Mouse (Mus musculus): ENCODE results near the gene Strap. TPM values are rescaled to one million over a fixed set of nuclear protein-coding genes. Genes with fewer than 3 reads are reported as not detected.

Strap gene
- polyA plus RNA-seq, 1 experiment from 2014 or later: 233 TPM

DNA sequence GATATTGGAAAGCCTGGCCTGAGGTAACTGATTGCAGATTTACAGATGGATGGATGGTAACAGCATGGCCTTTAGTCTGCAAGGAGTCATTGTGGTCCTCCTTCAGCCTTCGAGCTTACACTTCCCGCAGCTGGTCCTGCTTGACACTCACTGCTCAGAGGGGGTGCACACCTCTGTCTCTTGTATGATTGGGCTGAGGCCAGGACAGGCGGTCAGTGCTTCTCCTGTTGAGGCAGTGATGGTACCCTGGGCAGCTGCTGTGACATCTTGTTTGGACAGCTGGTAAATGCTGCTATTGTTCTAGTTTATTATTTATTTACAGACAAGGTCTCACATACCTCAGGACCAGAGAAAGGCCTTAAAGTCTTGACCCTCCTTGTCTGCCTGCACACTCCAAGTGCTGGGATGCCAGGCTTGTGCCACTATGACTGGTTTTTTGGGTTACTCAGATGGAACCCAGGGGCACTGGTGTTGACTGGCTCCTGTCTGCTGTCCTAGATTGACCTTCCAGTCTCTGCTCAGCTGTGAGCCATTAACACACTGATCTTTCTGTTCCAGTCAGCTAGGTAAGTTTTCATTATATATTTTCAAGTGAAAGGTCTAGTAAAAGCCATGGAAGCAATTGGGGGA, 36.9 kb downstream of the Strap start:
- no peak for DNase-seq (ENCODE audit: low spot score)
- no peaks in the 10 kb centered on the region for H3K27me3 ChIP-seq (ENCODE audit: low read depth, poor library complexity, severe bottlenecking)
- WGBS: 82% methylated on average over 3 of the region's 3 CpGs
- H3K27ac ChIP-seq (replicated peaks): no peak overlapping the region
- no peaks in the 10 kb centered on the region for H3K9me3 ChIP-seq (replicated peaks)
- H3K4me1 ChIP-seq: no peaks in the 10 kb centered on the region
- no peaks in the 10 kb centered on the region for H3K36me3 ChIP-seq
- no peak overlapping the region for H3K4me3 ChIP-seq

DNA sequence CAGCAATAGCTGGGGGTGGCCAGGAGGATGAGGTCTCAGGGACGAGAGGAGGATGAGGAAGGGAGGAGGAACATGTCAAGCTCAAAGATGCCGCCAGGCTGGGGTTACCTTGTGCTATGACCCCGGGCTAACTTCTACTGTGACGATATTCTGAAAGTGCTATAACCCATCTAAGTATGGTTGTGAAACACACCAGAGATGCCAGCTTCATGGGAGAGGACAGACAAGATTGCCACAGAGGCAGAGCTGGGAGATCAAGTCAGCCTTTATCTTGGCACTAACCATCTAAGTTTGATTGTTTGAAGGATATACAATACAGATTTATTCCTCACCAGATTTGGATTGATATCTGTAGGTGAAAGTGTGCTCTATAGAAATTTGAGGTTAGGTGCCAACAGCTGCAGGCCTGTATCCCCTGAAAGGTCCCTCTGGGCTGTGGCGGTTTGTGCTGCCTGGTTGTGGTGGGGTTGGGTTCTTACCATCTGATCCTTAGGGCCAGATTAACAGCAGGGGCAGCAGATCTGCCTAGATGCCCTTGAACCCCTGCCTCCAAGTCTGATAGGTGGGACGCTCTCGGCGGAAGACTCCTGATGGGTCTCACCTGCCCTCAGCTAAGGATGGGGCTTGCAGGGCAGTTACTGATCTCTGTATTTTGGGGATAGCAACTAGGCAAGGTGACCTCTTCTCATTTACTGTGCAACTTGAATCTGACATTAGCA, 38.2 kb downstream of the Strap start:
- Histone ChIP-seq H3K4me3 (no peak overlapping the region), H3K4me1 (no peaks in the 10 kb centered on the region), H3K36me3 (no peaks in the 10 kb centered on the region), H3K9me3 (replicated peaks) (no peaks in the 10 kb centered on the region), H3K27me3 (ENCODE audit: low read depth, poor library complexity, severe bottlenecking) (no peaks in the 10 kb centered on the region), H3K27ac (replicated peaks) (no peak overlapping the region)
- WGBS: 96% methylated on average over 8 of the region's 8 CpGs
- DNase-seq (ENCODE audit: low spot score): no peak

DNA sequence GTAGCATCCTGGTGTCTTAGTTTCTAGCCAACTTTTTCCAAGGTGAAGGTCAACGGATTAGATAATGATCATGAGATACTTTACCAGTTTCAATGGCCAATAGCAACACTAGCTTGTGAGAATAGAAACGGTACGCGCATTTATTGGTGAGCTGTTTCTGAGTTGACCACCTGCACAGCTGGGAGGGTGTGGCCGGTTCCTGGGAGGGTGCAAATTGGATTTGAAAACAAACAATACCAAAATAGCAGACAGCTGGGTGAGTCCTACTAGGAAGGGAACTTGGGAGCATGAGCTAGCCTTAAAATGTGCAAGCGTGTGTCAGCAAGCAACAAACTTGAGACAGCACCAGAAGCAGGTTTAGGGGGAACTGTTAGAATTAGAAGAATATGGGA, 38.8 kb downstream of the Strap start:
- no peaks in the 10 kb centered on the region for H3K36me3 ChIP-seq
- no peaks in the 10 kb centered on the region for H3K9me3 ChIP-seq (replicated peaks)
- no peaks in the 10 kb centered on the region for H3K4me1 ChIP-seq
- DNase-seq (ENCODE audit: low spot score): no peak
- 90% methylated on average over 6 of the region's 6 CpGs for WGBS
- H3K27ac ChIP-seq (replicated peaks): no peak overlapping the region
- H3K27me3 ChIP-seq (ENCODE audit: low read depth, poor library complexity, severe bottlenecking): no peaks in the 10 kb centered on the region
- H3K4me3 ChIP-seq: no peak overlapping the region

DNA sequence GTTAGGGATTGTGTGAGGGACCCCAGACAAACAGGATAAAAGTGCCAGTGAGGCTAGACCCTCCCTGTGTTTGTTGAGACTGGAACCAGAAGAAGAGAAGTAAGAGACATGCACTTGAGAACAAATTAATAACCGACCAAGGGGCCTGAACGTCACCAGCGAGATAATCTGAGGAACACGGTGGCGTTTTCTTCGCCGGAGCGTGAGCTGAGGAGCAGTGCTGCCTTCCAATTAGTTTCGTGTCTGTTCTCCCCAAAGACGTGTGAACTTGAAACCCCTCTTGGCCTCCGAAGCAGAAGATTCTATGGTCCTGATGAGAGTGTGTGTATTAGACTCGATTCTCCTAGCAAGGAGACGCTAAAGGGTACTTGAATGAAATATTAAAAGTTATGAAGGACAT, 39.3 kb downstream of the Strap start:
- 92% methylated on average over 13 of the region's 13 CpGs for WGBS
- H3K4me1 ChIP-seq: no peaks in the 10 kb centered on the region
- no peak overlapping the region for H3K4me3 ChIP-seq
- no peak overlapping the region for H3K27ac ChIP-seq (replicated peaks)
- no peak for DNase-seq (ENCODE audit: low spot score)
- H3K36me3 ChIP-seq: no peaks in the 10 kb centered on the region
- H3K9me3 ChIP-seq (replicated peaks): no peaks in the 10 kb centered on the region
- no peaks in the 10 kb centered on the region for H3K27me3 ChIP-seq (ENCODE audit: low read depth, poor library complexity, severe bottlenecking)

DNA sequence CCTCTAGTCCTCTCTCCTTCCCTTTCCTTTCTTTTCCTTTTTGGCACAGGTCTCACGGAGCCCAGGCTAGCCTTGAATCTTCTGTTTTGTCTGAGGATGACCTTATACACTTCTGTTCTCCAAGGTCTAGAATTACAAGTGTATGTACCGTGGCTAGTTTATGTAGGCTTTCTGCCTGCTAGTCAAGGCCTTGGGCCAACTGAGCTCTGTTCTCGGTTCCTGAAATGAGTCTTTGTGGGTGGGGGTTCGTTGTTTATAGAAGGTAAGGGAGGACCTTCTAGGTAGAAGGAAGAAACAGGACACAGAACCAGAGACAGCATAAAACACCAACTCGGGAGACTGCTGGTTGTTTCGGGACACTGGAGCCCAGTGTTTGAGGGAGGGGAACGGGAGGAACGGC, 40.3 kb downstream of the Strap start:
- no peak for DNase-seq (ENCODE audit: low spot score)
- Histone ChIP-seq H3K36me3 (peaks cover 3% of the 10 kb centered on the region; the same call in 1 of the 2 replicates), H3K4me1 (no peaks in the 10 kb centered on the region), H3K9me3 (replicated peaks) (no peaks in the 10 kb centered on the region), H3K27me3 (ENCODE audit: low read depth, poor library complexity, severe bottlenecking) (no peaks in the 10 kb centered on the region), H3K27ac (replicated peaks) (no peak overlapping the region), H3K4me3 (no peak overlapping the region)
- WGBS: 95% methylated on average over 8 of the region's 8 CpGs

DNA sequence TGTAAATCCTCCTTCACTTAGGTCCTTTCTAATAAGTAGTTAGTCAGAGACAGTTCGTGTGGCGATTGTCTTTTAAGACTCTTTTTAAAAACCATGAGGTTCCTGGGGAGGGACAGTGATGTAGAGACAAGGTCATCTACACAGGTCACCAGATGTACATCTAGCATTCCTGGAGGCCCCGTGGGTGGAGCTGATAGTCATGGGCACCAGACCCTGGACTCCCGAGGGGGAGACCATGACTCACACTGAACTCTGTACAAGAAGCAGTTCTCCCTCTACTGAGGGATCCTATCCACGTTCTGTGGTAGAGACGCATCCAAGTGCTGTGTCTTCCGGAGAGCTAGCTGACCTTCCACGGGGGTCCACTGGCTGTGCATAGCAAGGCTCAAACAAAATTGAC, 42.1 kb downstream of the Strap start:
- DNase-seq (ENCODE audit: low spot score): no peak
- no peak overlapping the region for H3K4me3 ChIP-seq
- no peaks in the 10 kb centered on the region for H3K27me3 ChIP-seq (ENCODE audit: low read depth, poor library complexity, severe bottlenecking)
- H3K27ac ChIP-seq (replicated peaks): no peak overlapping the region
- H3K36me3 ChIP-seq: peaks cover 5% of the 10 kb centered on the region; the same call in 1 of the 2 replicates
- WGBS: 88% methylated on average over 8 of the region's 8 CpGs
- no peaks in the 10 kb centered on the region for H3K9me3 ChIP-seq (replicated peaks)
- H3K4me1 ChIP-seq: no peaks in the 10 kb centered on the region

DNA sequence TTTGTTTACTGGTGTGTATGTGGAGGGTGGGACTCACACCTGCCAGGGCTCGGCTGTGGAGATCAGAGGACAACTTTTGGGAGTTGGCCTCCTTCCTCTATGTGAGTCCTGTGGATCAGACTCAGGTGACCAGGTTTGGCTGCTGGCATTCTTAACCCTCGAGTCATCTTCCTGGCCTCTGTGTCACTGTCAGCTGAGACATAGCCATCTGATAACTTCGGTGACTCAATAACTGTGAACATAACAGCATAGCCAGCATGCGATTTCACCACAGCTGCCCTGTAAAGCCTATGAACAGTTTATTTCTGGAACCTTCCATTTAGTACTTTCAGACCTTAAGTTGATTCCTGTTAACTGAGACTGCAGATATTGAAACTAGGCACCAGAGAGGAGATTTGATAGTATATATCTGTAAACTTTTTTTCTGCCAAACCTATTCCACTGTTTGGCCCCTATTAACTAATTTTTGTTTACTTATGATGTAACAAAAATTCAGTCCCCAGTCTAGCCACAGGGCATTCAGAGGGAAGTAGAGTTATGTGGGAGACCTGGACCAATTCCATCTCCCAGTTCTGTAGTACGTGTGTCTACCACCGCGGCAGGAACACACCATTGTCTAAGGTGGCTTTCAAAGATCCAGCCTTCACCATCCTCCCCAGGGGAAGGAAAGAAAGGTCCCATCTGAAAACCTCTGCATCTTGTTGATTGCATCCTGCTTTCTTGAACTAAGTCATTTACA, 49.2 kb downstream of the Strap start:
- Histone ChIP-seq H3K27me3 (ENCODE audit: low read depth, poor library complexity, severe bottlenecking) (no peaks in the 10 kb centered on the region), H3K4me3 (no peak overlapping the region), H3K36me3 (peaks cover 10% of the 10 kb centered on the region; the same call in 1 of the 2 replicates), H3K4me1 (no peaks in the 10 kb centered on the region), H3K27ac (replicated peaks) (no peak overlapping the region), H3K9me3 (replicated peaks) (no peaks in the 10 kb centered on the region)
- 92% methylated on average over 7 of the region's 7 CpGs for WGBS
- DNase-seq (ENCODE audit: low spot score): no peak

DNA sequence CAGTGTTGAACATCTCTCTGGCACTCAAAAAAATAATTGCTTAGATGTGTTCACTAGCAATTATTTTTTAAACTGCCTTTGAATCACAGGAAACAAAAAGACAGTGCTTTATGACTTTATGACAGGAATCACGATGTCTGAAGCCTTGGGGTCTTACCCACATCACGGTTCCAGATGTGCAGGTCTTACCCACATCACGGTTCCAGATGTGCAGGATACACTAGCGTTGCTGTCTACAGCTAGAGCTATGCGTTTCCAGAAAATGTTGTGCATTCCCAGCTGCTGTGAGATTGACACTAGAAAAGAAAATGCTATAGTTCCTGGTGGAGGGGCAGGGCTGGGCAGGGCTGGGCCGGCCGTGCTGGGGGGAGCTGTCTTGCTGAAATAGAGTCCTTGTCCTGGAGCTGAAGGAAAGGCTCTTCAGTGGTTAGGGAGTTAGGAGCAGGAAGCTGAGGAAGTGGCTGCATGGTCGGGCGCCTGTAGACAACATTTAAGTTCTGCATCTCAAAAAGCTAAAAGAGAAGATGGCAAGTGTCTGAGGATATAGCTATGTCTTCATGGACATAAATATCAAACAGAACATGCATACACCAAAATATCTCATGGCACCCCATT, 54.2 kb downstream of the Strap start:
- H3K4me3 ChIP-seq: no peak overlapping the region
- H3K4me1 ChIP-seq: no peaks in the 10 kb centered on the region
- DNase-seq (ENCODE audit: low spot score): no peak
- H3K27ac ChIP-seq (replicated peaks): no peak overlapping the region
- H3K9me3 ChIP-seq (replicated peaks): no peaks in the 10 kb centered on the region
- WGBS: 88% methylated on average over 9 of the region's 9 CpGs
- no peaks in the 10 kb centered on the region for H3K27me3 ChIP-seq (ENCODE audit: low read depth, poor library complexity, severe bottlenecking)
- 0 out of 2 replicates have a peak, but pooled peaks cover 4% of the 10 kb centered on the region for H3K36me3 ChIP-seq

DNA sequence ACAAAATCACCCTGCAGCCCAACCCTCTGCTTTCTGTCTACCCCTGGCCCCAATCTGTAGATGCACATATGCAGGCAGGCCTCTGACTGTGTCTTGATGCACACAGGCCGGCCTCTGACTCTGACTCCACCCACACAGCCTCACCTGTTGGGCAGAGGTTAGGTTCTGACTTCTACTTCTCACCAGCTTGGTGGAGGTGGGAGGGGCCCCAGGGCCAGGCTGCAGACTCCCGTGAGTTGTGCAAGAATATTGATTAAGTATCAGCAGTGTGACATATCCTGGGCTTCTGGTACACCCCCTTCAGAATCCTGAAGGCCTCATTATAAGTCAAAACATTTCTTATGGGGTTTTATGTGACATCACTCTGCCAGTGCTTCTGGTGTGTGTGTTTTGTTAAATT, 54.8 kb downstream of the Strap start:
- 69% methylated on average over 2 of the region's 2 CpGs for WGBS
- Histone ChIP-seq H3K27ac (replicated peaks) (no peak overlapping the region), H3K36me3 (0 out of 2 replicates have a peak, but pooled peaks cover 4% of the 10 kb centered on the region), H3K4me3 (no peak overlapping the region), H3K9me3 (replicated peaks) (no peaks in the 10 kb centered on the region), H3K4me1 (no peaks in the 10 kb centered on the region), H3K27me3 (ENCODE audit: low read depth, poor library complexity, severe bottlenecking) (no peaks in the 10 kb centered on the region)
- no peak for DNase-seq (ENCODE audit: low spot score)

DNA sequence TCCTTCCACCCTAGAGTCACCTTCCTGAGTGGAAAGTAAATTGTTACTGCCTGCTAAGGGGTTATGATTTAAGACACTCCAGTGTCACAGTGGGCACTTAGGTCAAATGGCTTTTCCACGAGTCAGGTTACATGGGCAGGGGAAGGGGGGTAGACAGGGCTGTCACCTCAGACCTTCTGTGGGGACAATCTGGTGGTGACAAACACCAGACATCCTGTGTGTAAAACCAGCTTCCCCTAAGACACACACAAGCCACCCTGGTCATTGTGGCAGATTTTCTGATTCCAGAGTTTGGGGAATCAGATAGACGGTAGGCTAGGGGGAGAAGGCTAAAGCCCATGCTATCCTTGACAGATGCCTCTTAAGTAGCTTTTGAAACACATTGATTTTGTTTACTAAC, 60.6 kb downstream of the Strap start:
- no peak overlapping the region for H3K4me3 ChIP-seq
- H3K9me3 ChIP-seq (replicated peaks): peaks cover 15% of the 10 kb centered on the region
- H3K27me3 ChIP-seq (ENCODE audit: low read depth, poor library complexity, severe bottlenecking): no peaks in the 10 kb centered on the region
- H3K4me1 ChIP-seq: no peaks in the 10 kb centered on the region
- H3K27ac ChIP-seq (replicated peaks): no peak overlapping the region
- DNase-seq (ENCODE audit: low spot score): no peak
- 87% methylated on average over 2 of the region's 2 CpGs for WGBS
- H3K36me3 ChIP-seq: peaks cover 29% of the 10 kb centered on the region

DNA sequence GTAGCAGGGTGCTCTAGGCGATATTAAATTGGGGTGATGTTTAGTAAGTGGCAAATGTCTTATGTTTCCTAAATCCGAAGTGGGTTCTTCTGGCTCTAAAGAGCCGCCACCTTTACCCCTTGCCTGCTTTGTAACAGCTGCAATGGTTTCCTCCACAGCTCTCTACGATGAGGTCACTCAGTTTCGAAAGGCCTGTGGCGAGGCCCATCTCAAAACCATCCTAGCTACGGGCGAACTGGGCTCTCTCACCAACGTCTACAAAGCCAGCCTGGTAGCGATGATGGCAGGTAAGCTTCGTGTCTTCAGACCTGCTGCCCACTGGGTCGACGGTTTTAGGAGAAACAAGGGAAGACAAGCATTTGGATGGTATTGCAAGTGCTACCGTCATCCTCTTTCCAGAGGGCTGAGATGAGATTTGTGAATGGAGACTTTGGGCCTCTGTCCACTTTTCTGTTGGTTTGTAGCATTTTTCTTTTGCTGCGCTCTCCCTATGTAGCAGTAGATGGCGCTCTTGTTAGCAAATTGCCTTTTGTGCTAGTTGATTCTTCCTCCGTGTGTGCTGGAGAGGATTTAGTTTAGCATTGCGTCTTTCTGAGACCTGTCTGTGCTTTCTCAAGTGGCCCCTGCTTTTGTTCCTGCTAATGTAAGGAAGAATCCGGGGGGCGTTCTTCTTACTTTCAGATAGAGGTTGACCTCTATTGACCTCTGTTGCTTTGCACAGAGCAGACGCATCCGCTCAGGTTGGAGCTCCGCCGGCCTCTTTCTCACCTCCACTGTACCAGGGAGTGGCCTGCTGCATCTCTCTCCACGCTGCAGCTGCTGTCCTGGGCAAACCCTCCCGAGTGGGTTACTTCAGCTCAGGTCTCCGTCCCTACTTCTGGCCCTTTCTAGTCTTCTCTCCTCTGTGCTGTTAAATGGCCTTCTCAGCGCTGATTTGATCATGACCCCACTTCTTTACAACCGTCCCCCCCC, 62.0 kb downstream of the Strap start:
- WGBS: 74% methylated on average over 29 of the region's 29 CpGs
- Histone ChIP-seq H3K27ac (replicated peaks) (no peak overlapping the region), H3K4me1 (no peaks in the 10 kb centered on the region), H3K36me3 (peaks cover 37% of the 10 kb centered on the region), H3K27me3 (ENCODE audit: low read depth, poor library complexity, severe bottlenecking) (no peaks in the 10 kb centered on the region), H3K4me3 (no peak overlapping the region), H3K9me3 (replicated peaks) (peaks cover 20% of the 10 kb centered on the region)
- DNase-seq (ENCODE audit: low spot score): no peak

DNA sequence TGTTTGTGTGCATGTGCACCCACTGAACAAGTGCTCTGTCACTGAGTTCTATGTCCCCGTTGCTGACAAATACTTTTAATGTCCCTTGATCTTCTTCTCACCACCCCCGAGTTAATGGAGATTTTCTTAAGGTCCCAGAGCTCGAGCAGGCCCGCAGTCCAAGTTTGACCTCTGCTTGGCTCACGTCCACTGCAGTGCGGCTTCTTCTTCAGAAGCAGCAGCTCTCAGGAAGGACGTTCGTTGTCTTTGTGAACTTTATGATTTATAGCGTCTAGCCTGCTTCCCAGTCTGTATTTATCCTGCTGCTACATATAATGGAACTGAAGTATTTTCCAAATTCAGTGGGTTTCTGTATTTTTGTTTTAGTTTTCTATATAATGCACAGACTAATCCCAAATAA, 64.4 kb downstream of the Strap start:
- WGBS: 95% methylated on average over 9 of the region's 9 CpGs
- Histone ChIP-seq H3K27me3 (ENCODE audit: low read depth, poor library complexity, severe bottlenecking) (no peaks in the 10 kb centered on the region), H3K9me3 (replicated peaks) (peaks cover 20% of the 10 kb centered on the region), H3K4me1 (peaks cover 2% of the 10 kb centered on the region), H3K27ac (replicated peaks) (no peak overlapping the region), H3K4me3 (no peak overlapping the region), H3K36me3 (peaks cover 38% of the 10 kb centered on the region)
- no peak for DNase-seq (ENCODE audit: low spot score)
